Mouse (Mus musculus): ENCODE data around the gene A330070K13Rik.

DNA sequence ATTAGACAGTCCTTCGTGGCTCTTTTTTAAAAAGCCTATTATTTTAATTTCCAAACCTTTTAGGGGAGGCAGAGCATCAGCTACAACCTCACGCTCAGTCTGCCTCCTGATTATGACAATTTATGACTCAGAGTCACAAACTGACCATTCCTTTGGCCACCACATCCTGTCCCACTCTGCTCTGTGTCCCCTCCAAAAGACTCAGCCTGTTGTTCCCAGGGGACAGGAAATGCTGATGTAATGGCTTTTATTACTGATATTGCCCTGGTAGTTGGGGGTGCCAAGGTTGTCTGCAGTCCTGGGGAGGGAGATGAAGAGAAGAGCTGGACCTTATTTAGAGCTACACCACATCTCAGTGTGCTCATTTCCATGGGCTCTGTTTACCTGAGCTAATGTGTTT lies 38.6 kb downstream of the A330070K13Rik start:
- TF ChIP-seq POLR2A (IDR thresholded peaks at IDR 0.05; ENCODE audit: extremely low read depth, insufficient read depth, low read length) (no peak), CTCF (IDR thresholded peaks at IDR 0.05; ENCODE audit: extremely low read depth, insufficient read depth, low read length) (no peak)
